Mouse (Mus musculus) c-Kit-negative CD71-positive TER-119-positive erythroid progenitor cells, embryonic 14.5 days (primary cell): ENCODE measurements around the gene Gas1.

ENCODE experiments used
- DNase-seq: peaks from one replicate; pipeline ENCODE4 v3.0.0-alpha.2; 2013; ENCODE audit warnings: low read depth, low spot score

The Gas1 gene

GRCm38 (mm10) chr13:60173591-60174524 lies 3.3 kb downstream of the Gas1 start:
- DNase-seq = no peak

GRCm38 (mm10) chr13:60173186-60173585 lies 4.0 kb downstream of the Gas1 start:
- no peak for DNase-seq

GRCm38 (mm10) chr13:60172366-60173017 lies 4.7 kb downstream of the Gas1 start:
- no peak for DNase-seq

- DNase-seq = no peak
These were observed 5.4 kb downstream of the Gas1 start for GRCm38 (mm10) chr13:60171781-60172180.

- DNase-seq = no peak
These were observed 6.1 kb downstream of the Gas1 start for GRCm38 (mm10) chr13:60170898-60171715.

DNA sequence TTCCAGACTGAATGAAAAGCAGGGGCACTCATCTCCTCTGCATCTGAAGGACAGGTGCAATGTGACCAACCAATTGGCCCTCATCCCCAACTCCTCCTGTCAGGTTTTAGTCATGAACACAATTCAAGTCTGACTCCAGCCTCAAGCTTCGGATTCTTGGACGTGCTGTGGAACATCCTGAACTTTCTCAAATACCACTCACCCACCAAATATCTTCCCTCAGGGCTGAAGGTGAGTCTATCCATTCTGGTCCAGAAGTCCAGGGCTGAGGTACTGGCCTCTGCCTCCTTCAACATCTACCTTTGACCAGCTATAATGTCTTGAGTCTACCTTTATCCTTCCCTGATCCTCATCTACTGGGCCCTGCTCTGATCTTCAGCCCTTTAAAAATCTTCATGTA lies 8.1 kb downstream of the Gas1 start:
- DNase-seq = no peak

DNA sequence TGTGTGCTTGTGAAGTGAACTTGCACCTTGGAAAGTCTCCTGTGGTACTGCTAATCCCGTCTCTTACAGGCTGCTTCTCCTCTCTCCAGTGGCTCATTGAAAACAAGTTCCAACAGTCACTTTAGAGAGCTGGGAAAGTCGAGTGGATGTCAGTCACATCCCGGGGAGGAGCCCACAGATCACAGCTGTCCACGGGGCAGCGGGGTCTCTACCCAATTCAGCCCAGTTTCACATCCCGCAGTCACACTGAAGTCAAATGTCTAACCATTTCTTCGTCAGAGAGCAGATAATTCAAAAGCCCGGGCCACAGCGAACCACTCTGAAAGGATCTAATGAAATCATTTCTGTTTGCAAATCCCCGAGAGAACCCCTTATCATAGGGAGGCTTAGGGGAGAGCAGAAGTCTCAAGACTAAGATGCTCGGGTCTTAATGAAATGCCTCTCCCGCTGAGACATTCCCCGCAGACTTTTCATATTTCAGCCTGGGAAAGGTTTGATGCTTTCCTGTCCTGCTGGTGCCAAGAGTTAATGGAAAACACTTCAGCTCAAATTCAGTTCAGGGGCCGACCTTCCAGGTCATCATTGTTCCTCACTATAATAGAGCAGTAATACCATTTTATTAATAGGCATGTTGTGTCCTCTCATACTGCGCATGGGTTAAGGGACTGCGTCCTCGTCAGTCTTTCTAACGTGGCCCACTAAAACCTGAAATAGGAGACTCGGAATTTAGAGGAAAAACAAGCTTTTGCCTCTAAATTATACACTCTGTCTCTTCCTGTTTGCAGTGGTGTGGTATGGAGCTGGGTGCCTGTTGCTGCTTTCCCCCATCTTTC lies 20.7 kb downstream of the Gas1 start:
- no peak for DNase-seq

DNA sequence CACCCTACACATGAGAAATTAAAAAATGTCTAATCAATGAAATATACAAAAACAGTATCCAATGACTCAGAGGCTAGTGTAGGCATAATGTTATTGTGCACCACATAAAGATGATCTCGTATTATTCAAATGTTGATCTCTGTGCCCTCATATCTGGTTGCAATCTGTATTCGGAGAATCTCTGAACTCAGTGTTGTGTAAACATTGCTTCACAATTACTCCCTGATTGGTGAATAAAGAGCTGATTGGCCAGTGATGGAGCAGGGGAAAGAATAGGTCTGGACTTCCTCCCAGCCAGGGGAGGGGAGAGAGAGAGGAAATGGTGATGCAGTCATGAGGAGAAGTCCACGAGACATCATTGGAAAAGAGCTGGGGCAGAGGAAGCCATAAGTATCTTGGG lies 23.0 kb downstream of the Gas1 start:
- DNase-seq = no peak

GRCm38 (mm10) chr13:60148235-60148634 lies 28.9 kb downstream of the Gas1 start:
- no peak for DNase-seq

DNA sequence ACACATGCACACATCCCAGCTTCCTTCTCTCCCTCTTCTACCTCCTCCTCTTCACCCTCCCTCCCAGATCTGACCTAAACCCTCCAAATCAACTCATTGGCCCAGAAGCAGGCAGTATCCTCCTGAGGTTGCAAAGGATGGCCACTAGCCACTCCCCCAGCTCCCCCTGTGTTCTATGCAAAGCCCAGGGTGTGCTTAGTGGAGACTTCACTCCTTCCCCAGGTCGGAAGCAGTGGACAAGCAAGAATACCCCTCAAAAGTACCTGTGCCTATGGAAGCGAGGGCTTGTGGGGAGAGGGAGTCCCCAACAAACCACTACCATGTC lies 29.3 kb downstream of the Gas1 start:
- DNase-seq = no peak

- DNase-seq = no peak
These were observed 29.9 kb downstream of the Gas1 start for GRCm38 (mm10) chr13:60146994-60147856.

GRCm38 (mm10) chr13:60146231-60146630 lies 30.9 kb downstream of the Gas1 start:
- no peak for DNase-seq

DNA sequence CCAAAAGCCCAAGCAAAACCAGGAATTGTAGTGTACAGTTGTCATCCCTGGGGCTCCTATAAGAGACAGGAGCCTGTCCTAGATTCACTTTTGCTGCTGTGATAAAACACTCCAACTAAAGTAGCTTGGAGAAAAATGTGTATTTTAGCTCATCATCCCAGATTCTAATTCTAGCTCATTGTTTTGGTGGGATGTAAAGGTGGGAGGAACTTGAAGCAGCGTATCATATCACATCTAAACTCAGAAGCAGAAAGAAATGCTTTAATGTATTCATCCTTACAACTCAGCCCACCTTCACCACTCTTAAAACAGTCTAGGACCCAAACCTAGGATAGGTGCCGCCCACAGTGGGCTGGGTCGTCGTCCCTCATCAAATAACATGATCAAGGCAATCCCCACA lies 40.2 kb downstream of the Gas1 start:
- DNase-seq = no peak

DNA sequence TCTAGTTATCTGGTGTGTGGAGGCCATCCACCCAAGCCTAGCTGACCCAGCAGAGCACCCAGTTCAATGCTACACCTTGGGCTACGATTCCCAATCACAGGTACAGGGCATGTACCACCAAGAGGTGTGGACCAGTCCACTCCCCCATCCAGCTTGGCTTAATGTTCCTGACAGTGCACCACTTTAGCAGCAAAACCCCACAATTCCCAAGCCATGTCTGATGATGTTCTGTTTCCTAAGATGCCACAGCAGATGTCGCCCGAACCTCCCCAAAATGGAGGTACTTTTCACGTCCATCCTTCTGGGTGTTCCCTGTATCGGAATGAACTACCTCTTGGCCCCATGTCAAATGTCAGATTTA lies 42.7 kb downstream of the Gas1 start:
- no peak for DNase-seq

- DNase-seq = no peak
These were observed 43.3 kb downstream of the Gas1 start for GRCm38 (mm10) chr13:60133716-60134438.

DNA sequence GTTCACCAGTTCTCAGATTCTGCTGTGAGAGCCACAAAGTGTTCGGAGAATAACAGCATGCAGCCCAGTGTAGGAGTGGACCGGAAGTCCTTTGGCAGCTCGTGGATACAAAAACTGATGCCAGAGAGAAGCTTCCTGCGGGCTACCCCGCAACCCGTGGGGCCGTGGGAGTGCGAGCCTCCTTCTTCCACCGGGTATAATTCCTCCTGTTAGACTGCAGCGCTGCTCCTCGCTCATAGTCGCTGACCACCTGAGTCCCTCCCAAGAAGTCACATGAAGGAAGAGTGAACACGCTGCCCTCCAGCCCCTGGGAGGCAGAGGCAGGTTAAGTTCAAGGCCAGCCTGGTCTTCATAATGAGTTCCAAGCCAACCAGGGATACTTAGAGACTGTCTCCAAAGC lies 45.4 kb downstream of the Gas1 start:
- DNase-seq = no peak

GRCm38 (mm10) chr13:60129541-60129940 lies 47.6 kb downstream of the Gas1 start:
- DNase-seq = no peak

- no peak for DNase-seq
These were observed 50.8 kb downstream of the Gas1 start for GRCm38 (mm10) chr13:60126338-60126737.

GRCm38 (mm10) chr13:60125501-60126305 lies 51.5 kb downstream of the Gas1 start:
- no peak for DNase-seq
